Mouse (Mus musculus): ENCODE data around the gene Marveld3. TPM values are rescaled to one million over a fixed set of nuclear protein-coding genes. Genes with fewer than 3 reads are reported as not detected.

Gene Marveld3
- polyA plus RNA-seq, 1 experiment from 2014 or later = 0.27 TPM

DNA sequence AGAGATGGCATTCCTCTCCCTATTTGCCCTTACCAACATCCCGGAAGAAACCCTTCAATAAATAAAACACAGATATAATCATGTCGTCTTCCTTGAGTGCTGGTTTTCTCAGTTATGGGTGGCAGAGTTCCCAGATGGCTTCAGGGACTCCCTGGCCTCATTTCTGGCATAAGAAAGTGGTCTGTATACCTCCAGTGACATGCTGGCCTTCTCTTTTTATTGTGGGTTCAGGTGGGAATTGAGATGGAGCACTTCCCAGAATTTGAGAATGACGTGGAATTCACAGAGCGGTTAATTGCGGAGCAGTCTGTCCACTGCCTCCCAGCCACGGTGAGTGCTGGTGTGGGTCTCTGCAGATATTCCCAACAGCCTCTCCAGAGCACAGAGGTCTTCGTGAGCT lies 36.1 kb upstream of the Marveld3 start:
- ATAC-seq (ENCODE audit: insufficient number of reproducible peaks, low FRiP score, low TSS enrichment, low read depth) (no peak), DNase-seq (ENCODE audit: low spot score) (no peak)
- no peaks in the 10 kb centered on the region for H3K9me3 ChIP-seq (ENCODE audit: control insufficient read depth, low read length)
- no peak overlapping the region for H3K4me3 ChIP-seq (ENCODE audit: low read depth, low read length)
- 82% methylated on average over 7 of the region's 7 CpGs for WGBS
- no peak overlapping the region for H3K27ac ChIP-seq (replicated peaks; ENCODE audit: low read depth, low read length)
- H3K4me2 ChIP-seq (ENCODE audit: low read depth, severe bottlenecking) = no peak overlapping the region
- H3K36me3 ChIP-seq (ENCODE audit: control insufficient read depth, insufficient read depth, low read length) = no peaks in the 10 kb centered on the region
- H3K27me3 ChIP-seq (ENCODE audit: control insufficient read depth, insufficient read depth, low read length) = no peaks in the 10 kb centered on the region
- no peak overlapping the region for H3K9ac ChIP-seq (ENCODE audit: low read length)
- no peaks in the 10 kb centered on the region for H3K4me1 ChIP-seq (ENCODE audit: control insufficient read depth, insufficient read depth, low read length)

DNA sequence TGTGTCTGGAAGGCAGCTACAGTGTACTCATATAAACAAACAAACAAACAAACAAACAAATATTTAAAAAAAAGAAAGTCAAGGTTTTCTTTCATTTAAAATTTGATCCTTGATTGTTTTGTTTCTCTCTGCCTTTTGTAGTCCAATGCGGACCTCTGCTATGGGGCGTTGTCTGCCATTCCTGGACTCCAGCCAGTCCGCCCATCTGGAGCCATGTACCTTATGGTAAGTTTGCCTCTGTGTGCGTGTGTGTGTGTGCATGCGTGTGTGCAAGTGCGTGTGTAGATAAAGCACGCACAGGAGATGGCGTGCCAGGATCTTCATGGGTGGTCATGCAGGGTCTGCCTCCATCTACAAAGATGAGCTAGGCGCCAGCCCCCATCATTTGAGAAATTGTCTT lies 35.4 kb upstream of the Marveld3 start:
- no peak for DNase-seq (ENCODE audit: low spot score)

DNA sequence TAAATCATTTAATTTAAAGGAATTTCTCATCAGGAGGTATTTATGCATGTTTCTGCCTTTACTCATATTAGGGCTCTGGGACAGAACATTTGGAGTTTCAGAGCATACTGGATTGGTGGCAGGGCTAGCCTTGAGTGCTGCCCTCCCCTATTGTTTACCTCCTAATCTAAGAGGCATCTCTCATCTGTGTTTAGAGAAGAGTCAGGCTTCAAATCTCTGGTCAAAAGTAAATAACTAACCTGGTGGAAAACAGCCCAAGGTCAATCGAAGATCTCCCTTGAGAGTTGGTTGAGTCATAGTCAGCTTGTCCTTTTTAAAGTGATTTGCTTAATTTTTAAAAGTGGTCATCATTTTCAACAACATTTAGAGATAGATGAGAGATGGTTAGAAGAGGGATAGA lies 30.9 kb upstream of the Marveld3 start:
- no peak overlapping the region for H3K4me3 ChIP-seq (ENCODE audit: low read depth, low read length)
- H3K9ac ChIP-seq (ENCODE audit: low read length) = no peak overlapping the region
- H3K27ac ChIP-seq (replicated peaks; ENCODE audit: low read depth, low read length) = no peak overlapping the region
- ATAC-seq (ENCODE audit: insufficient number of reproducible peaks, low FRiP score, low TSS enrichment, low read depth) (no peak), DNase-seq (ENCODE audit: low spot score) (no peak)
- H3K9me3 ChIP-seq (ENCODE audit: control insufficient read depth, low read length) = no peaks in the 10 kb centered on the region
- WGBS = 81% methylated on average over 1 of the region's 1 CpGs
- no peak overlapping the region for H3K4me2 ChIP-seq (ENCODE audit: low read depth, severe bottlenecking)
- no peaks in the 10 kb centered on the region for H3K27me3 ChIP-seq (ENCODE audit: control insufficient read depth, insufficient read depth, low read length)
- no peaks in the 10 kb centered on the region for H3K36me3 ChIP-seq (ENCODE audit: control insufficient read depth, insufficient read depth, low read length)
- H3K4me1 ChIP-seq (ENCODE audit: control insufficient read depth, insufficient read depth, low read length) = no peaks in the 10 kb centered on the region

More for the DNA sequence above, 35.4 kb upstream of the Marveld3 start:
- ATAC-seq (ENCODE audit: insufficient number of reproducible peaks, low FRiP score, low TSS enrichment, low read depth) = no peak
- Histone ChIP-seq H3K27me3 (ENCODE audit: control insufficient read depth, insufficient read depth, low read length) (no peaks in the 10 kb centered on the region), H3K4me3 (ENCODE audit: low read depth, low read length) (no peak overlapping the region), H3K4me1 (ENCODE audit: control insufficient read depth, insufficient read depth, low read length) (no peaks in the 10 kb centered on the region), H3K9ac (ENCODE audit: low read length) (no peak overlapping the region), H3K36me3 (ENCODE audit: control insufficient read depth, insufficient read depth, low read length) (no peaks in the 10 kb centered on the region), H3K4me2 (ENCODE audit: low read depth, severe bottlenecking) (no peak overlapping the region), H3K27ac (replicated peaks; ENCODE audit: low read depth, low read length) (no peak overlapping the region), H3K9me3 (ENCODE audit: control insufficient read depth, low read length) (no peaks in the 10 kb centered on the region)
- 93% methylated on average over 9 of the region's 9 CpGs for WGBS

DNA sequence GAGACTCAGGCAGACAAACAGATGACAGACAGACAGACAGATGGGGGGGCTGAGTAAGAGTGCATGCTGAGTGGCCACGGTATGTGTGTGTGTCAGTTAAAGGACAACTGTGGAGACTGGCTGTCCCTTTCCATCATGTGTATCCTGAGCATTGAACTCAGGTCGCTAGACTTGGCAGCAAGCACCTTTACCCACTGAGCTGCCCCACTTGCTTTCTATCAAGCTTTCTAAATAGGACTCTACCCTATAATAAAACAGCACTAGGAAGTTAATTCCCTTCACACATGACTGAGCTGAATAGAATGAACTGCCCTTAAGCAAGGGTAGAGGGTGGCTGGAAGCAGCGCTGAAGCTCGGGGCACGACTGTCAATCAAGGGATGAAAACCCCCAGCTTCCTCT lies 30.2 kb upstream of the Marveld3 start:
- Histone ChIP-seq H3K4me2 (ENCODE audit: low read depth, severe bottlenecking) (no peak overlapping the region), H3K4me1 (ENCODE audit: control insufficient read depth, insufficient read depth, low read length) (no peaks in the 10 kb centered on the region)
- WGBS = 87% methylated on average over 5 of the region's 5 CpGs

DNA sequence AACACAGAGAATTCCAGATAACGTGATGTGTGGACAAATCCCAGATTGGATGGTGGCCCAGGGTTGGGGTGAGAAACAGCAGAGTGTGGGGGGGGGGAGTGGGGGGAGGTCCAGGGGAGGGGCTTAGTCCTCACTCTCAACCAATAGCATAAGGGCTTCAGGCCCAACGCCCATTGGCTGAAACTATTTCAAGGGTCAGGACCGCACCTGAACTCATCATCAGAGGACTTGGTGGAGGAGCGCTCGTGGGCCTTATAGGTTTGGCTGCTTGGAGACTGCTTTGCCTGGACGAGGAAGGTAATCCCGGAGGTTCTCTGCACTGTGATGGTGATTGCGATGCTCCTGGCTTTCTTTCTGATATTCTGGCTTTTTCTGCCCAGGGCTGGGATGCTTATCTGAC lies 28.2 kb upstream of the Marveld3 start, which contains the start of gene Tat:
Tat (plus strand) TSS at position 214 of the 400 bp plus-strand sequence.
- no peak within 1 kb of the TSS for H3K27ac ChIP-seq (replicated peaks; ENCODE audit: low read depth, low read length)
- no peak within 1 kb of the TSS for H3K4me3 ChIP-seq (ENCODE audit: low read depth, low read length)
- DNase-seq (ENCODE audit: low spot score) (no peak), ATAC-seq (ENCODE audit: insufficient number of reproducible peaks, low FRiP score, low TSS enrichment, low read depth) (no peak)
- WGBS = 80% methylated on average over 8 of the region's 8 CpGs
- H3K36me3 ChIP-seq (ENCODE audit: control insufficient read depth, insufficient read depth, low read length) = no peaks in the 10 kb centered on the region
- H3K9me3 ChIP-seq (ENCODE audit: control insufficient read depth, low read length) = no peaks in the 10 kb centered on the region
- H3K4me1 ChIP-seq (ENCODE audit: control insufficient read depth, insufficient read depth, low read length) = no peaks in the 10 kb centered on the region
- no peak within 1 kb of the TSS for H3K4me2 ChIP-seq (ENCODE audit: low read depth, severe bottlenecking)
- H3K27me3 ChIP-seq (ENCODE audit: control insufficient read depth, insufficient read depth, low read length) = no peaks in the 10 kb centered on the region
- H3K9ac ChIP-seq (ENCODE audit: low read length) = no peak within 1 kb of the TSS

More for the DNA sequence above, 30.2 kb upstream of the Marveld3 start:
- H3K27ac ChIP-seq (replicated peaks; ENCODE audit: low read depth, low read length) = no peak overlapping the region
- no peaks in the 10 kb centered on the region for H3K9me3 ChIP-seq (ENCODE audit: control insufficient read depth, low read length)
- H3K4me3 ChIP-seq (ENCODE audit: low read depth, low read length) = no peak overlapping the region
- H3K36me3 ChIP-seq (ENCODE audit: control insufficient read depth, insufficient read depth, low read length) = no peaks in the 10 kb centered on the region
- H3K9ac ChIP-seq (ENCODE audit: low read length) = no peak overlapping the region
- ATAC-seq (ENCODE audit: insufficient number of reproducible peaks, low FRiP score, low TSS enrichment, low read depth) = no peak
- H3K27me3 ChIP-seq (ENCODE audit: control insufficient read depth, insufficient read depth, low read length) = no peaks in the 10 kb centered on the region
- no peak for DNase-seq (ENCODE audit: low spot score)

DNA sequence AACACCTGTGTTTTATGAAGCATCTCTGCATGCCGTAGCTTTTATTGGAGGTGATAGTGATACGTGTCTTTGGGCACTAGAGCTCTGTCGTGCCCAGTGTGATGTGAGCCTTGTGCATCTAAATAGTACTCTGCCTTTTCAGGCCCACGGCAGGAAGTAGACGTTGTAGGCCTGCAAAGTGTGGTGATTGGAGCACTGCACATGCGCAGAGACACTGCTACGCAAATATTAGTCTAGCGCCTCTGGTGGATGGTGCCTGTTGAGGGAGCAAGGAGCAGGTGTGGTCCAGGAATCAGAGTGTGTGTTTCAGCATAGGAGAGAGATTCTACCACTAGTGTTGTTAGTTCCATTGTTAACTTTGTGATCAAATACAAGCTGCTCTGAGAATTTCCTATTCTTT lies 27.1 kb upstream of the Marveld3 start:
- Histone ChIP-seq H3K4me1 (ENCODE audit: control insufficient read depth, insufficient read depth, low read length) (no peaks in the 10 kb centered on the region), H3K4me3 (ENCODE audit: low read depth, low read length) (no peak overlapping the region), H3K9ac (ENCODE audit: low read length) (no peak overlapping the region), H3K36me3 (ENCODE audit: control insufficient read depth, insufficient read depth, low read length) (no peaks in the 10 kb centered on the region), H3K27ac (replicated peaks; ENCODE audit: low read depth, low read length) (no peak overlapping the region), H3K27me3 (ENCODE audit: control insufficient read depth, insufficient read depth, low read length) (no peaks in the 10 kb centered on the region), H3K4me2 (ENCODE audit: low read depth, severe bottlenecking) (no peak overlapping the region), H3K9me3 (ENCODE audit: control insufficient read depth, low read length) (no peaks in the 10 kb centered on the region)
- DNase-seq (ENCODE audit: low spot score) (no peak), ATAC-seq (ENCODE audit: insufficient number of reproducible peaks, low FRiP score, low TSS enrichment, low read depth) (no peak)
- 90% methylated on average over 8 of the region's 8 CpGs for WGBS

DNA sequence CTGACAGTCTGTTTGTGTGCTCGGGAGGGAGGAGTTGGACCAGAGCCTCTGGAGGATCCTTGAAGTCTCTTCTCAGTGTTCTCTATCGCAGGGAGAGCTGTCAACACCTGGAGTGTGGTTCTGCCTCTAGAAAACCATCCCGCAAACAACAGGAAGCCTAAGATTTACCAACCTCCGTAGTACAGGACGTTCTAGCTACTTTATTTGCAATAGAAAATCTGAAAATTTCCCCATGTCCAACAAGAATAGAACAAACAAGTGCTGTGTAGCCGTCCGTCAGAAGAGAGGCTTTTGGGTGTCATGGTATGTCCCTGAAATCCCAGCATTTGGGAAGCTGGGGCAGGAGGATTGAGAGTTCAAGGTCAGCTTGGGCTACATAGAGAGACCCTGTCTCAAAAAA lies 25.8 kb upstream of the Marveld3 start:
- Histone ChIP-seq H3K4me3 (ENCODE audit: low read depth, low read length) (no peak overlapping the region), H3K36me3 (ENCODE audit: control insufficient read depth, insufficient read depth, low read length) (no peaks in the 10 kb centered on the region), H3K9ac (ENCODE audit: low read length) (no peak overlapping the region), H3K4me2 (ENCODE audit: low read depth, severe bottlenecking) (no peak overlapping the region), H3K27ac (replicated peaks; ENCODE audit: low read depth, low read length) (no peak overlapping the region), H3K4me1 (ENCODE audit: control insufficient read depth, insufficient read depth, low read length) (no peaks in the 10 kb centered on the region), H3K27me3 (ENCODE audit: control insufficient read depth, insufficient read depth, low read length) (no peaks in the 10 kb centered on the region), H3K9me3 (ENCODE audit: control insufficient read depth, low read length) (no peaks in the 10 kb centered on the region)
- WGBS = 86% methylated on average over 7 of the region's 7 CpGs
- ATAC-seq (ENCODE audit: insufficient number of reproducible peaks, low FRiP score, low TSS enrichment, low read depth) (no peak), DNase-seq (ENCODE audit: low spot score) (no peak)

DNA sequence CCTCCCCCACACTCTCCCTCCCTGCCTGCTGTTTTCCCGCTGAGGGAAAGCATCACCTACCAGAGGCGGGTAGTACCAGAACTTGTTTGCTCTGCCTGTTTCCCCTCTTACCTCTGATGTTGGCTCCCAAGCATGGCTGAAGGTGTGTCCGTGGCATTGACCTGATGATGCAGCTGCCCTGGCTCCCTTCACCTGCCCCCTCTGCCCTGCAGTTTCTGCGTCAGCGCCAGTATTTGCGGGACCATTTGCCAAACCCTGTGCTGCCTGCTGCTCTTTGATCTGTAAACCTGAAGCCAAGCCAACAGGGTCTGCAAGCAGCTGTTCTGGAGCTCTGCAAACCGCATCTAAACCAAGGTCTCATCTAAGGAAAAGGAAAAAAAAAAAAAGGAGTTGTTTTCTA lies 24.4 kb upstream of the Marveld3 start:
- Histone ChIP-seq H3K4me3 (ENCODE audit: low read depth, low read length) (no peak overlapping the region), H3K9me3 (ENCODE audit: control insufficient read depth, low read length) (no peaks in the 10 kb centered on the region), H3K4me2 (ENCODE audit: low read depth, severe bottlenecking) (no peak overlapping the region), H3K36me3 (ENCODE audit: control insufficient read depth, insufficient read depth, low read length) (no peaks in the 10 kb centered on the region), H3K9ac (ENCODE audit: low read length) (no peak overlapping the region), H3K4me1 (ENCODE audit: control insufficient read depth, insufficient read depth, low read length) (no peaks in the 10 kb centered on the region), H3K27ac (replicated peaks; ENCODE audit: low read depth, low read length) (no peak overlapping the region), H3K27me3 (ENCODE audit: control insufficient read depth, insufficient read depth, low read length) (no peaks in the 10 kb centered on the region)
- 56% methylated on average over 7 of the region's 7 CpGs for WGBS
- no peak for DNase-seq (ENCODE audit: low spot score)
- no peak for ATAC-seq (ENCODE audit: insufficient number of reproducible peaks, low FRiP score, low TSS enrichment, low read depth)

DNA sequence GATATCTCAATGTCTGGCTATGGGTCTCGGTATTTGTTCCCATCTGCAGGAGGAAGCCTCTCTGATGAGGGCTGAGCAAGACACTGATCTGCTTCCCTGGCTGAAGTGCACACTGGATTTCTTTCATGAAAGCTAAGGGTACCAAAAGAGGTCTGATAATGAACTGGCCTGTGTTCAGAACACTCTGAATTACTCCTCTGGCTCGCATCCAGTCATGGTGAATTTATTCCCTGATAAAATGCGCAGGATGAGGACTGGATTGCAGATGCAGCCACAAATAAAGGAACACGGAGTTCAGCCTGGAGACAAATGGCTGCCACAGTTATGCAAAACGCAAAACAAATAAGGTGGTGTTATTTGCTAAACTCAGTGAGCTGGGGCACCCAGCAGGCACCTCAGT lies 21.9 kb upstream of the Marveld3 start:
- 55% methylated on average over 5 of the region's 5 CpGs for WGBS
- no peak for DNase-seq (ENCODE audit: low spot score)
- ATAC-seq (ENCODE audit: insufficient number of reproducible peaks, low FRiP score, low TSS enrichment, low read depth) = no peak
- no peaks in the 10 kb centered on the region for H3K4me1 ChIP-seq (ENCODE audit: control insufficient read depth, insufficient read depth, low read length)
- no peak overlapping the region for H3K27ac ChIP-seq (replicated peaks; ENCODE audit: low read depth, low read length)
- no peak overlapping the region for H3K9ac ChIP-seq (ENCODE audit: low read length)
- no peak overlapping the region for H3K4me3 ChIP-seq (ENCODE audit: low read depth, low read length)
- H3K4me2 ChIP-seq (ENCODE audit: low read depth, severe bottlenecking) = no peak overlapping the region
- H3K36me3 ChIP-seq (ENCODE audit: control insufficient read depth, insufficient read depth, low read length) = no peaks in the 10 kb centered on the region
- H3K9me3 ChIP-seq (ENCODE audit: control insufficient read depth, low read length) = no peaks in the 10 kb centered on the region
- no peaks in the 10 kb centered on the region for H3K27me3 ChIP-seq (ENCODE audit: control insufficient read depth, insufficient read depth, low read length)
